Mouse (Mus musculus) megakaryocyte, embryonic 14.5 days (primary cell): ENCODE results near the gene Gtf2i. TPM values are rescaled to one million over a fixed set of nuclear protein-coding genes. Genes with fewer than 3 reads are reported as not detected.

Experiments used
- H3K27me3 ChIP-seq: replicated peaks from 2 replicates; pipeline ENCODE3; 2012; ENCODE audit warnings: inconsistent platforms
- H3K36me3 ChIP-seq: replicated peaks from 2 replicates; pipeline ENCODE3; 2012; ENCODE audit warnings: low read length, inconsistent platforms, mixed read lengths
- H3K4me1 ChIP-seq: 2 replicates; pipeline ENCODE4 v1.6.1; 2012; ENCODE audit warnings: inconsistent platforms
- H3K4me3 ChIP-seq: replicated peaks from 2 replicates; pipeline ENCODE3; 2012; ENCODE audit warnings: moderate library complexity, mild to moderate bottlenecking, inconsistent platforms
- H3K9me3 ChIP-seq: 2 replicates; pipeline ENCODE4 v1.6.1; 2012; ENCODE audit warnings: inconsistent platforms
- FLI1 ChIP-seq: IDR thresholded peaks from 2 replicates; pipeline ENCODE4 v1.6.1; 2012; ENCODE audit warnings: low read length, inconsistent platforms, mixed read lengths
- GATA1 ChIP-seq: IDR thresholded peaks from 3 replicates; pipeline ENCODE4 v1.6.1; 2012; ENCODE audit warnings: mixed read lengths, low read length, inconsistent platforms, borderline replicate concordance
- polyA plus RNA-seq: library from polyadenylated mRNA; stranded (reverse); fragments of >175 nt; gene quantifications from 2 replicates; pipeline ENCODE4 v1.2.3, GENCODE M21; 2012; ENCODE audit warnings: low replicate concordance; ENCODE audit not compliant: insufficient read depth

Gtf2i gene
- polyA plus RNA-seq, 1 experiment: 87.1 TPM

DNA sequence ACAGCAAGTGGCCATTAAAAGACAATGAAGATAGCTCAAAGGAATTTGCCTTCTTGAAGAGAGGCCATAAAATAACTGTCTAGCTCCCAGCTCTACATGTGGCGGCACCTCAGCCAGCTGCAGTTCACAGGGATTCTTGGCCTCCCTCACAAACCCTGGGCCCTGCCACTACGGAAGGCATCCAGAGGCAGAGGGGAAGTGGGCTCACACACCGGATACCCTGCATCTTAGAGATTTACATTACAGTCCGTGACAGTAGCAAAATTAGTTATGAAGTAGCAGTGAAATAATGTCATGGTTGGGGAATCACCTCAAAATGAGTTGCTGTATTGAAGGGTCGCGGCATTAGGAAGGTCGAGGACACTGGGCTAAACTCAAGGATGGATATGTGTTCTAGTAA, 126.0 kb downstream of the Gtf2i start:
- Histone ChIP-seq H3K4me3 (peak overlapping the region; percentile 80), H3K27me3 (no peaks in the 10 kb centered on the region), H3K4me1 (peaks cover 86% of the 10 kb centered on the region), H3K36me3 (peaks cover 20% of the 10 kb centered on the region), H3K9me3 (no peaks in the 10 kb centered on the region)
- TF ChIP-seq FLI1: peak; percentile 96
- peak; percentile 70; the same call in 1 of the 3 replicates for TF ChIP-seq GATA1

Other genes with a start within 250 kb of the Gtf2i start
- 0.22 and 2.1 TPM in 2 replicates for gene Castor2, start 215.0 kb downstream of the Gtf2i start, polyA plus RNA-seq
- 7.8 and 12.3 TPM in 2 replicates for gene Rcc1l, start 138.0 kb downstream of the Gtf2i start, polyA plus RNA-seq
- gene Gtf2ird2, start 130.7 kb downstream of the Gtf2i start, polyA plus RNA-seq: 6.1 TPM in 1 of 2 replicates, not detected in the other
- gene Ncf1, start 85.1 kb downstream of the Gtf2i start, polyA plus RNA-seq: 52.7 and 124 TPM in 2 replicates
- gene Gtf2ird1, start 142.0 kb upstream of the Gtf2i start, polyA plus RNA-seq: 19.9 and 32.1 TPM in 2 replicates
- gene Clip2, start 237.7 kb upstream of the Gtf2i start, polyA plus RNA-seq: 32.0 and 86.2 TPM in 2 replicates
- gene Syna, start 245.4 kb upstream of the Gtf2i start, polyA plus RNA-seq: not detected in 2 replicates